Mouse (Mus musculus) adrenal gland, postnatal 10 days (tissue): Measurements from ENCODE around the gene Pramel5. TPM values are rescaled to one million over a fixed set of nuclear protein-coding genes. Genes with fewer than 3 reads are reported as not detected.
"Not testable (repeated sequence)": the region's sequence is repeated elsewhere in the genome, so short reads cannot be mapped to it uniquely, and the experiment has no call there.

Experiments
- DNase-seq: peaks from one replicate; pipeline ENCODE4 v3.0.0; 2021; ENCODE audit warnings: mixed read lengths
- long read RNA-seq, 2 experiments: library from polyadenylated mRNA; stranded (forward); transcript quantifications; one replicate each; pipeline ENCODE4 v2.0.0; 2021
- total RNA-seq, 2 experiments: library from RNA; stranded (reverse); gene quantifications; 2 replicates each; pipeline ENCODE4 v1.2.3; 2021

Gene Pramel5
- total RNA-seq = not detected
- long read RNA-seq, experiment 1 = 0 reads
- long read RNA-seq, experiment 2 = 0 reads

DNA sequence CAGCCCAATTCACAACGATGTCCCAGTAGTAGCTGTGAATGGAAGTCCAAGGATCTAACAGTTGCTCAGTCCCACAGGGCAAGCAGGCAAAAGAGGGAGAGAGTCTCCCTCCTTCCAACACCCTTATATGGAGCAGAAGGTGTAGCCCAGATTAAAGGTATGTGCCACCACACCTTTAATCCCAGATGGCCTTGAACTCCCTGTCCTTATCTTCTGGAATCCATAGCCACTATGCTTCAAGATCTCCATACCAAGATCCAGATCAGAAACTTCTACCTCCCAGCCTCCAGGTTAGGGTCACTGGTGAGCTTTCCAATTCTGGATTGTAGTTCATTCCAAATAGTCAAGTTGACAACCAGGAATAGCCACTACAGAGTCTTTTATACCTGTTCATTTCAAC, at the start of gene Pramel5:
Pramel5 (minus strand) TSS at position 101 of the 400 bp plus-strand sequence.
- not testable (repeated sequence) for DNase-seq

DNA sequence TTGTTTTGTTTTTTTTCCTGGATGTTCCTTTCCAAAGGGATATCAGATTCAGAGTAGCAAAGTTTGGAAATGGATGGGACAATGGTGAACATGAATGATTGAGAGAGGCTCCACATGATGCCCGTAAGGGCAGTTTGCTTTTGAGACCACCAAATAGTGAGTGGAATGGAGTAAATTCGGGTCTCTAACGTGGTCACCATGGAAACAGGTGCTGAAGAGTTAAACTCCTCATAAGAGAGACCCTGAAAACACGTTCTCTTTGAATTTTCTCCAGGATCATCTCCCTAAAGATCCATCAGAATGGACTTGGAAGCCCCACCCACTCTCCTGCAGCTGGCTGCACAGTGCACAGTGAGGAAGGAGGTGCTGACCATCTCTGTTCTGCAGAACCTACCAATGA, 49.7 kb upstream of the Pramel5 start, which contains the start of gene Gm13128:
Gm13128 (plus strand) TSS at position 301 of the 400 bp plus-strand sequence.
- DNase-seq = not testable (repeated sequence)

DNA sequence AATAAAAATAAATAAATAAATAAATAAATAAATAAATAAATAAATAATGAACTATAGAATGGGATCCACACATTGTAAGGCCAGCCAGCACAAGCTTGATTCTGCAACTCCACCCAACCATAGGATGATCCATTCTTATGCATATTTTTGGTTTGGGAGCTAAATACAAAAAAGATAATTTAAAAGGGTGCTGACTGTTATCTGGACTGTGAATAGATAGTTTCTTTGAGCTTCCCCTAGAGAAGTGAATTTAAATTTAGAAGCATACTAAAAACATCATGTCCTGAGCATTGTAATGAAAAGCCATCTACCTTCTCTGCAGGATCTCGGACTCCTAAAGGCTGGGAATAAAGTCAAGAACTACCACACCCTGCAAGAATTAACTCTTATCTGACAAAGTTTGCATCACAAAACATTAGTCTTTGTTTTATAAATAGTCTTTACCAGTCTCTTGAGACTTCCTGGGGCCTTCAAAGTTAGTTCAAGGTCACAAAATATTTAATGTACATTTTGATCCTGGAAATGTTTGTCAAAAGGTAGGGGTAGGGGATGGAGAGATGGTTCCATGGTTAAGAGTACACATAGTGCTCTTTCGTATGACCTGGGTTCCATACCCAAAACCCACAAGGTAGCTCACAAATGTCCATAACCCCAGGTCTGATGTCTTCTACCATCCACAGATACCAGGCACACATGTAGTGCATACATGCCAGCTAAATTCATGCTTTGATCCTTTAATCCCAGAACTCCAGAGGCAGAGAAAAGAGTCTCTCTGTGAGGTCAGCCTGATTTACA, 32.6 kb upstream of the Pramel5 start:
- DNase-seq = not testable (repeated sequence)

DNA sequence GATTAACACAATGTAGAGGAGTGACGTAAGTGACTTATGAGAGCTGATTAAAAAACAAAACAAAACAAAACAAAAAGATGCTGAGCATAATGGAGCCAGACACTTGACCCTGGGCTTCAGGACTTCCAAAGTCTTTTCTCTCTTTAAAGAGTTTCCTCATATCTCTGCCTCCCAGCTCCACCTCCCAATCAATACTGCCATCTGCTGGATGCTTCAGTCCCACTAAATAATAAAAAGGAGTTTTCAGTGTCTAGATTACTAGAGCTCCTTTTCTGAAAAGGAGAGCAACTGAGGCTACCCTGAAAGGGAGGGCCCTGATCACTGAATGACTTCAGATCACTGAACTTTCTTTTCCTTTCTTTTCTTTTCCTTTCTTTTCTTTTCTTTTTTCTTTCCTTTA, 19.1 kb upstream of the Pramel5 start:
- not testable (repeated sequence) for DNase-seq

DNA sequence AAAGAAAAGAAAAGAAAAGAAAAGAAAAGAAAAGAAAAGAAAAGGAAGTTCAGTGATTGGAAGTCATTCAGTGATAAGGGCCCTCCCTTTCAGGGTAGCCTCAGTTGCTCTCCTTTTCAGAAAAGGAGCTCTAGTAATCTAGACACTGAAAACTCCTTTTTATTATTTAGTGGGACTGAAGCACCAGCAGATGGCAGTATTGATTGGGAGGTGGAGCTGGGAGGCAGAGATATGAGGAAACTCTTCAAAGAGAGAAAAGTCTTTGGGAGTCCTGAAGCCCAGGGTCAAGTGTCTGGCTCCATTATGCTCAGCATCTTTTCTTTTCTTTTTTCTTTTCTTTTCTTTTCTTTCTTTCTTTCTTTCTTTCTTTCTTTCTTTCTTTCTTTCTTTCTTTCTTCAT, 25.5 kb downstream of the Pramel5 start:
- not testable (repeated sequence) for DNase-seq

Other genes starting within 250 kb of the Pramel5 start
- gene Pramel4, start 221.4 kb downstream of the Pramel5 start, total RNA-seq = not detected
- not detected for gene Gm13102, start 174.0 kb downstream of the Pramel5 start, total RNA-seq
- not detected for gene Oog3, start 117.8 kb downstream of the Pramel5 start, total RNA-seq
- not detected for gene Oog2, start 89.8 kb downstream of the Pramel5 start, total RNA-seq
- gene C87977, start 67.2 kb downstream of the Pramel5 start, total RNA-seq = not detected
- not detected for gene Gm13128, start 49.8 kb upstream of the Pramel5 start, total RNA-seq
- gene Gm13119, start 77.5 kb upstream of the Pramel5 start, total RNA-seq = not detected
- gene Pramef20, start 97.4 kb upstream of the Pramel5 start, total RNA-seq = not detected
- gene Pramef12, start 128.0 kb upstream of the Pramel5 start, total RNA-seq = under 1 TPM in 1 of 2 experiments, not detected in 1; 0.12 TPM
- gene 1700012P22Rik, start 158.3 kb upstream of the Pramel5 start, total RNA-seq = not detected
- not detected for gene Gm9944, start 172.8 kb upstream of the Pramel5 start, total RNA-seq
- not detected for gene Aadacl3, start 183.3 kb upstream of the Pramel5 start, total RNA-seq
- gene 9430007A20Rik, start 239.3 kb upstream of the Pramel5 start, total RNA-seq = not detected